Mouse (Mus musculus) bone marrow, adult 2 months (tissue): ENCODE data around the gene Mical2. TPM values are rescaled to one million over a fixed set of nuclear protein-coding genes. Genes with fewer than 3 reads are reported as not detected.

Experiments
- H3K27ac ChIP-seq: fragments of 200-500 bp; 2 replicates; pipeline ENCODE4 v1.5.1; 2012; ENCODE audit warnings: low read depth, mild to moderate bottlenecking, control low read depth, inconsistent platforms, low read length; ENCODE audit not compliant: control insufficient read depth, poor library complexity, insufficient read depth
- H3K4me1 ChIP-seq: fragments of 200-500 bp; 2 replicates; pipeline ENCODE4 v1.6.1; 2011; ENCODE audit warnings: low read length; ENCODE audit not compliant: control insufficient read depth, insufficient read depth
- H3K4me3 ChIP-seq: fragments of 200-500 bp; replicated peaks from 2 replicates; pipeline ENCODE3; 2011; ENCODE audit warnings: mild to moderate bottlenecking, low read depth, low read length, control low read depth; ENCODE audit not compliant: control insufficient read depth
- CTCF ChIP-seq: fragments of 200-500 bp; IDR thresholded peaks from 2 replicates; pipeline ENCODE4 v1.5.1; 2011; ENCODE audit warnings: low read length, control low read depth; ENCODE audit not compliant: control insufficient read depth, insufficient read depth
- POLR2A ChIP-seq: fragments of 200-500 bp; IDR thresholded peaks from 2 replicates; pipeline ENCODE4 v1.6.1; 2011; ENCODE audit warnings: low read depth, mild to moderate bottlenecking, control low read depth, low read length, borderline replicate concordance; ENCODE audit not compliant: control insufficient read depth
- WGBS: fragments of 180-500 bp; shearing (Covaris S2); methylation state at CpG from one replicate; pipeline ENCODE4 v1.1.7; 2018; 5-methylcytosine and 5-hydroxymethylcytosine counted together
- polyA plus RNA-seq: library from polyadenylated mRNA; stranded (reverse); fragments of >200 nt; gene quantifications from 2 replicates; pipeline ENCODE4 v1.2.4, GENCODE M21; 2011; ENCODE audit warnings: low replicate concordance; ENCODE audit not compliant: missing spikeins, insufficient read depth, insufficient read length

Gene Mical2
- polyA plus RNA-seq, 1 experiment = 2.3 TPM

DNA sequence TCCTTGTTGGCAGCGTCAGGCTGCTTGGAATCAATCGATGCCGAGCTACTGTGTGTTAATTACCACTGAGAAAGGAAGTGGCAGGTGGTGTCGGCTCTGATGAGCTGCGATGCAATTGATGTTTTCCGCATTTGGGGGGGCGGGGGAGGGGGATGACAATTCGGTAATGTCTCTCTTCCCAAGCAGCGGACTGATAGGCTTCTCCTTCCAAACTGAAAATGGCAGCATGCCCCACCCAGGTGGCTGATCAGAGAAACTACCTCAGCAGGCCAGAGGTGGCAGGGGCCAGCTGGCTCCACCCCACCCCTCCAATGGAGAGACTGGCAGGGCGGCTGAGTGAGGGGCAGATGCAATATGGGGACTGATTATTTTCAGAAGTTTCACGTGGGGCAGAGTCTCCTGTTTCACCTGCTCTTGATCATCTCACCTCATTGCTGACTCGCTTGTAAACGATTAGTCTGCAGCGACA, 190.4 kb downstream of the Mical2 start:
- 17% methylated on average over 14 of the region's 14 CpGs for WGBS
- no peak overlapping the region for H3K4me3 ChIP-seq
- no peak overlapping the region for H3K27ac ChIP-seq
- no peaks in the 10 kb centered on the region for H3K4me1 ChIP-seq
- TF ChIP-seq CTCF (no peak), POLR2A (no peak)

DNA sequence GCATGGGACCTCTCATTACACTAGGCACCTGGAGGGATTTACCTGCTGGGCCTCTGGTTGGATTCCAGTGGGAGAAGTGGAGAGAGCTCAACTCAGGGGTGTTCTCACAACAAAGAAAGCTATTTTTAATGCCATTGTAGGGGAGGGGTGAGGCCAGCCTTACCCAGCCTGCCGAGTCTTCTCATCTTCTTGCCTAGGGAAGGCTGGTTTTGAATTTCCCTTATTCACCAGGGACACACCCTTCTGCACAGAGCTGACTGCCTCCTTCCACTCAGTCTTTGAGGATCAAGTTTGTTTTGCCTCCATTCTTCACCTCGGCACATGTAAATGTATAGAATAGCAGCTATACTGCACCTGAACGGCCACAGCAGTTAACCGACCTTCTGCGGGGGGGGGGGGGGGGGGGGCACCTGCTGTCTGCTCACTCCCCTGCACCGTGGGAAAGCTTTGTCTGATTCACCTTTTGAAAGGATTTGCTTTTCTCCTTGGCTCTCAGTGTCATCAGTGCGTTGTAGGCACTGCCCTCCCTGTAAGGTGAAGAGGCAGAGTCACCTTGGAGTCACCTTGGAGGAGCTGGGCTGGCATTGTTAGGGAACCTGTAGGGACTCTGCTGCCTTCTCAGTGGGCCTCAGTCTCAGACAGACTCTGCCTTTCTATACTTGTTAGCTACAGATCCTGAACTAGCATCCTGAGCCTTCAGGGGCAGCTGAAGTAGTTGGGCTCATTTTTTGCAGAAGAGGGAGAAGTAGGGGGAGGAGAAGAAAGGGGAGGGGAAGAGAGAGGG, 191.3 kb downstream of the Mical2 start:
- no peak overlapping the region for H3K4me3 ChIP-seq
- TF ChIP-seq POLR2A (no peak), CTCF (no peak)
- H3K27ac ChIP-seq = no peak overlapping the region
- 24% methylated on average over 7 of the region's 7 CpGs for WGBS
- H3K4me1 ChIP-seq = no peaks in the 10 kb centered on the region

DNA sequence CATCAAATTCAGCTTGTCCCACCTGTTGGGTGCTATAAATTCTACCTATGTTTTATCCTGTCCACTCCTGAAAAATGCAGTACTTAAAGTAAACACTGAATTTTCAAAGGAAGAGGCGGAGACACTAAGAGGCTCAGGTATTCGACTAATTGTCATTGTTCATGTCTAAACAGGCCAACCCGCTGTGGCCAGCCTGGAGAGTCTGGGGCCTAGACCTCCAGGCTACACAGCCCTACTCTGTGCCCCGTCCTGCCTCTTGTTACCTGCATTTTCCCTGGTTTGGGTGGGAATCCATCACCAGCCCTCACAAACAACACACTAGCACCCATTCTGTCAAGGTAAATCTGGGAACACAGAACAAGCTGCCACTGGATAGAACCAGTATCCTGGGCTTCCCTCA, 191.9 kb downstream of the Mical2 start:
- WGBS = 73% methylated on average over 4 of the region's 4 CpGs
- TF ChIP-seq CTCF = no peak
- no peak for TF ChIP-seq POLR2A
- Histone ChIP-seq H3K27ac (no peak overlapping the region), H3K4me3 (no peak overlapping the region), H3K4me1 (no peaks in the 10 kb centered on the region)

- H3K4me3 ChIP-seq = no peak overlapping the region
- 81% methylated on average over 4 of the region's 4 CpGs for WGBS
Observed at GRCm38 (mm10) chr7:112423438-112423837, 197.8 kb downstream of the Mical2 start.

GRCm38 (mm10) chr7:112426811-112427210, 201.2 kb downstream of the Mical2 start:
- Histone ChIP-seq H3K4me3 (no peak overlapping the region), H3K4me1 (no peaks in the 10 kb centered on the region), H3K27ac (no peak overlapping the region)
- TF ChIP-seq CTCF (no peak), POLR2A (no peak)
- WGBS = 43% methylated on average over 5 of the region's 5 CpGs

More at GRCm38 (mm10) chr7:112423438-112423837, 197.8 kb downstream of the Mical2 start:
- H3K27ac ChIP-seq = no peak overlapping the region
- no peaks in the 10 kb centered on the region for H3K4me1 ChIP-seq
- no peak for TF ChIP-seq CTCF
- no peak for TF ChIP-seq POLR2A

DNA sequence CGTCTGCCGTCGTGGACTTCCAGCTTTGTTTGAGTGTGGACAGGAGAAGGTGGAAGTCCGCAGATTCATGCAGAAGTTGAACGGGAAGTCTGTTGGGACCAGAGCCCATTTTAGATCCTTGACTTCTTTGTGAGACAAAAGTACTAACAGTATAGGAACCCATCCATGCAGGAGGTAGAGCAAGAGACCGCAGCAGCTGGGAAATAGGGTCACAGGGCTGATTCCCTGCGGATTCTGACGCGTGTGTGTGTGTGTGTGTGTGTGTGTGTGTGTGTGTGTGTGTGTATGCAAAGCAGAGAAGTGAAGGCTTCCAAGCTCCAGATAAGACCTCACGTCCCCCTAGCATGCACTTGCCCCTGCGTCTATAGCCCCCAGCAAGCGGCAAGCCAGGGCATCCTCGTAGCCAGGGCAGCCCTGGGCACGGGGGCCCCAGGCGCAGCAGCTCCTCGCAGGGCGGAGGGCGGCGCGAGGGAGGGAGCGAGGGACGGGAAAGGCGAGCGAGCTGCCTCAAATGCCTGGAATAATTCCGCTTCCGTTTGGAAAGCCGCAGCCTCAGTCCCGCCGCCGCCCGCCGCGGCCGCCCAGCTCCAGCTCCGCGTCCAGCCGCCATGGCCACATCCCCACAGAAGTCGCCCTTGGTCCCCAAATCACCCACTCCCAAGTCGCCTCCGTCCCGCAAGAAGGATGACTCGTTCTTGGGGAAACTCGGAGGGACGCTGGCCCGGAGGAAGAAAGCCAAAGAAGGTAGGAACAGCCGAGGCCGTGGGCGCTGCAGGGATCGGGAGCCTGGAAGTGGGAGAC, 201.9 kb downstream of the Mical2 start, which contains the start of gene Parva:
TSS of gene Parva (plus strand) at position 149 of the 801 bp plus-strand sequence.
- WGBS = 3% methylated on average over 46 of the region's 49 CpGs
- Histone ChIP-seq H3K4me1 (no peaks in the 10 kb centered on the region), H3K4me3 (no peak within 1 kb of the TSS), H3K27ac (peak within 1 kb of the TSS; percentile 14; the same call in 1 of the 2 replicates)
- TF ChIP-seq CTCF (no peak), POLR2A (no peak)

GRCm38 (mm10) chr7:112428158-112428535, 202.5 kb downstream of the Mical2 start:
- Histone ChIP-seq H3K27ac (peak overlapping the region; percentile 14; the same call in 1 of the 2 replicates), H3K4me1 (no peaks in the 10 kb centered on the region), H3K4me3 (no peak overlapping the region)
- 9% methylated on average over 22 of the region's 22 CpGs for WGBS
- TF ChIP-seq POLR2A (no peak), CTCF (no peak)

DNA sequence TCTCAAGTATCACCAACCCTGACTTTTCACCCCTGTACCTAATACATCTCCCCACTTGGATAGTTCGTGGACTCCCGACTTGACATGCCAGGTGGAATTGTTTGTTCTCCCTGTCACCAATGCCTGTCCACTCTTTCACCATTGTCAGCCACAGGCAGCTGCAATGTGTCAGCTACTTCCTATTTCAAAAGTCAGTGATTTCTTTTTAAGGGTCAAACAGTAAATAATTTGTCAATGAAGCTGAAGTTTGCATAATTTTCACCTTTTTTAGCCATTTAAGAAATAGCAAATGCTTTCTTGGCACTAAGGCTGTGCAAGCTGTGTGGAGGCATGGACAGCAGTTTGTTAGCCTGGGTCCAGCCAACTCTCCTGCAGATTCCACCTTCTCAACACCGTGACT, 214.2 kb downstream of the Mical2 start:
- H3K4me1 ChIP-seq = no peaks in the 10 kb centered on the region
- TF ChIP-seq CTCF (no peak), POLR2A (no peak)
- 70% methylated on average over 3 of the region's 3 CpGs for WGBS

More for the DNA sequence above, 214.2 kb downstream of the Mical2 start:
- Histone ChIP-seq H3K4me3 (no peak overlapping the region), H3K27ac (no peak overlapping the region)
